Mouse (Mus musculus): Measurements from ENCODE around the gene Ankdd1b.

Ankdd1b gene

GRCm38 (mm10) chr13:96470957-96471356 is at the start of gene Ankdd1b:
Gene Ankdd1b, minus strand, starts transcription at chr13:96471198.
- no peak for DNase-seq

- DNase-seq = no peak
Observed at GRCm38 (mm10) chr13:96517335-96517734, 46.3 kb upstream of the Ankdd1b start.

GRCm38 (mm10) chr13:96516249-96516648 is 45.3 kb upstream of the Ankdd1b start:
- peak in 1 of 2 experiments; percentile 20 for DNase-seq

- DNase-seq = peak in 1 of 2 experiments; percentile 11
Observed at GRCm38 (mm10) chr13:96514154-96514942, 43.4 kb upstream of the Ankdd1b start.

GRCm38 (mm10) chr13:96511893-96512292 is 40.9 kb upstream of the Ankdd1b start:
- DNase-seq = peak in 1 of 2 experiments; percentile 11

- peak in 1 of 2 experiments; percentile 9 for DNase-seq
Observed at GRCm38 (mm10) chr13:96511262-96511661, 40.3 kb upstream of the Ankdd1b start.

GRCm38 (mm10) chr13:96510635-96511034 is 39.6 kb upstream of the Ankdd1b start:
- peak; percentile 36 to 45 for DNase-seq

GRCm38 (mm10) chr13:96507541-96507940 is 36.5 kb upstream of the Ankdd1b start:
- DNase-seq = peak in 1 of 2 experiments; percentile 15

GRCm38 (mm10) chr13:96506313-96506712 is 35.3 kb upstream of the Ankdd1b start:
- DNase-seq = no peak

- peak in 1 of 2 experiments; percentile 23 for DNase-seq
Observed at GRCm38 (mm10) chr13:96505661-96506060, 34.7 kb upstream of the Ankdd1b start.

GRCm38 (mm10) chr13:96499891-96500290 is 28.9 kb upstream of the Ankdd1b start:
- no peak for DNase-seq

- DNase-seq = no peak
Observed at GRCm38 (mm10) chr13:96496630-96497029, 25.6 kb upstream of the Ankdd1b start.

GRCm38 (mm10) chr13:96490433-96490832 is 19.4 kb upstream of the Ankdd1b start, which contains the start of gene Gm17622:
Gene Gm17622, plus strand, starts transcription at chr13:96490733.
- no peak for DNase-seq

GRCm38 (mm10) chr13:96487968-96488367 is 17.0 kb upstream of the Ankdd1b start:
- no peak for DNase-seq

- DNase-seq = no peak
Observed at GRCm38 (mm10) chr13:96487230-96487629, 16.2 kb upstream of the Ankdd1b start.

GRCm38 (mm10) chr13:96478991-96479390 is 8.0 kb upstream of the Ankdd1b start:
- no peak for DNase-seq

- no peak for DNase-seq
Observed at GRCm38 (mm10) chr13:96477226-96477625, 6.2 kb upstream of the Ankdd1b start.

GRCm38 (mm10) chr13:96470556-96470955 is 442 bp downstream of the Ankdd1b start:
- DNase-seq = no peak

GRCm38 (mm10) chr13:96468678-96469077 is 2.3 kb downstream of the Ankdd1b start:
- DNase-seq = no peak

- DNase-seq = no peak
Observed at GRCm38 (mm10) chr13:96465315-96465714, 5.7 kb downstream of the Ankdd1b start.

- DNase-seq = no peak
Observed at GRCm38 (mm10) chr13:96462644-96463043, 8.4 kb downstream of the Ankdd1b start.

GRCm38 (mm10) chr13:96458606-96459005 is 12.4 kb downstream of the Ankdd1b start:
- no peak for DNase-seq

GRCm38 (mm10) chr13:96458018-96458417 is 13.0 kb downstream of the Ankdd1b start:
- no peak for DNase-seq

GRCm38 (mm10) chr13:96457566-96457965 is 13.4 kb downstream of the Ankdd1b start:
- DNase-seq = no peak

GRCm38 (mm10) chr13:96454288-96454687 is 16.7 kb downstream of the Ankdd1b start:
- DNase-seq = no peak
